Mouse (Mus musculus) forebrain, embryonic 11.5 days (tissue): ENCODE measurements at regions not wholly inside any gene's neighbourhood (a gene's known extent, or its start where the extent isn't known, plus 50 kb on each side); places are given as distances from the start of the nearest gene placed in this dataset.
A peak's percentile ranks its signal among the peaks of the same experiment; 100 is the strongest.

Source experiments
- ATAC-seq: fragments of 200-750 bp; cut with Nextera tagmentation; replicated peaks from 2 replicates; pipeline ENCODE4 v1.8.0; 2017; ENCODE audit warnings: moderate TSS enrichment; ENCODE audit not compliant: low FRiP score
- DNase-seq: peaks from one replicate; pipeline ENCODE4 v3.0.0-alpha.2; 2017; ENCODE audit warnings: low spot score
- H3K27ac ChIP-seq: fragments of 300-500 bp; sonication (generic); 2 replicates; pipeline ENCODE4 v1.5.1; 2014; ENCODE audit warnings: low read depth, low read length
- H3K27me3 ChIP-seq: fragments of 300-500 bp; sonication (generic); 2 replicates; pipeline ENCODE4 v1.6.1; 2014; ENCODE audit warnings: mild to moderate bottlenecking, low read length, mixed read lengths; ENCODE audit not compliant: control insufficient read depth, insufficient read depth
- H3K36me3 ChIP-seq: fragments of 300-500 bp; sonication (generic); 2 replicates; pipeline ENCODE4 v1.6.1; 2014; ENCODE audit warnings: mild to moderate bottlenecking, low read length, moderate library complexity, mixed read lengths; ENCODE audit not compliant: control insufficient read depth, insufficient read depth
- H3K4me1 ChIP-seq: fragments of 300-500 bp; sonication (generic); replicated peaks from 2 replicates; pipeline ENCODE4 v1.6.1; 2014; ENCODE audit warnings: low read length, mixed read lengths; ENCODE audit not compliant: control insufficient read depth, insufficient read depth
- H3K4me2 ChIP-seq: fragments of 300-500 bp; sonication (generic); 2 replicates; pipeline ENCODE4 v1.6.1; 2014; ENCODE audit warnings: low read depth, mild to moderate bottlenecking, low read length, moderate library complexity, mixed read lengths; ENCODE audit not compliant: severe bottlenecking
- H3K4me3 ChIP-seq: fragments of 300-500 bp; sonication (generic); 2 replicates; pipeline ENCODE4 v1.5.1; 2014; ENCODE audit warnings: low read depth, low read length
- H3K9ac ChIP-seq: fragments of 300-500 bp; sonication (generic); 2 replicates; pipeline ENCODE4 v1.6.1; 2014; ENCODE audit warnings: low read length
- H3K9me3 ChIP-seq: fragments of 300-500 bp; sonication (generic); 2 replicates; pipeline ENCODE4 v1.6.1; 2016; ENCODE audit warnings: low read length, mixed read lengths; ENCODE audit not compliant: control insufficient read depth
- WGBS: fragments of 180-500 bp; shearing (Covaris S2); extraction: QIAGEN DNeasy Blood & Tissue Kit; methylation state at CpG from one replicate; pipeline ENCODE4 v1.1.7; 2014; 5-methylcytosine and 5-hydroxymethylcytosine counted together

- H3K9me3 ChIP-seq = no peaks in the 10 kb centered on the region; the same call in 1 of the 2 replicates
- DNase-seq = no peak
- 91% methylated on average over 8 of the region's 8 CpGs for whole genome bisulfite sequencing
These were observed 78.4 kb upstream of the Errfi1 start for GRCm38 (mm10) chr4:150775281-150775680.

GRCm38 (mm10) chr4:150774289-150774914, 79.3 kb upstream of the Errfi1 start:
- Histone ChIP-seq H3K36me3 (no peaks in the 10 kb centered on the region), H3K4me2 (no peak overlapping the region), H3K9me3 (no peaks in the 10 kb centered on the region; the same call in 1 of the 2 replicates), H3K27me3 (no peaks in the 10 kb centered on the region), H3K4me3 (no peak overlapping the region), H3K27ac (no peak overlapping the region), H3K4me1 (no peaks in the 10 kb centered on the region), H3K9ac (no peak overlapping the region)
- DNase-seq (no peak), ATAC-seq (no peak)
- WGBS = 86% methylated on average over 7 of the region's 7 CpGs

More at GRCm38 (mm10) chr4:150775281-150775680, 78.4 kb upstream of the Errfi1 start:
- Histone ChIP-seq H3K27me3 (no peaks in the 10 kb centered on the region), H3K4me1 (no peaks in the 10 kb centered on the region), H3K36me3 (no peaks in the 10 kb centered on the region), H3K9ac (no peak overlapping the region), H3K27ac (no peak overlapping the region), H3K4me2 (no peak overlapping the region), H3K4me3 (no peak overlapping the region)
- no peak for ATAC-seq

GRCm38 (mm10) chr4:150771922-150772651, 81.6 kb upstream of the Errfi1 start:
- Histone ChIP-seq H3K4me2 (no peak overlapping the region), H3K27ac (no peak overlapping the region), H3K4me3 (no peak overlapping the region), H3K9ac (no peak overlapping the region), H3K9me3 (no peaks in the 10 kb centered on the region; the same call in 1 of the 2 replicates), H3K4me1 (no peaks in the 10 kb centered on the region), H3K27me3 (no peaks in the 10 kb centered on the region), H3K36me3 (no peaks in the 10 kb centered on the region)
- DNase-seq (no peak), ATAC-seq (no peak)
- WGBS = 83% methylated on average over 6 of the region's 6 CpGs

DNA sequence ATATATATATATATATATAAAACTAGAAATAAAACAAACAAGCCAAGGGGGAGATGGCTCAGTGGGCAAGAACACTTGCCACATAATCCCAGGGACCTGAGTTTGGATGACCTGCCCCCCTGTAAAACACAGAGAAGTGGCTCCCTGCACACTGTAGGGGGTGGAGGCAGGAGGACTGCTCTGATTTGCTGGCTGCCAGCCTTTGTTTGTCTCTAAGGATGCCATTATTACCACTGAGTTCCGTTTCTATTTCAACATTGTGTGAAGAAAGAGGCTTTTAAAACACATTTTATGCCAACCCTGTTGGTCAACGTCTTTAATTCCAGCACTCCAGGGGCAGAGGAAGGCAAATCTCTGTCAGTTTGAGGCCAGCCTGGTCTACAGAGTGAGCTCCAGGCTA, 82.2 kb upstream of the Errfi1 start:
- Histone ChIP-seq H3K27me3 (no peaks in the 10 kb centered on the region), H3K4me3 (no peak overlapping the region), H3K4me2 (no peak overlapping the region), H3K36me3 (no peaks in the 10 kb centered on the region), H3K9ac (no peak overlapping the region), H3K27ac (no peak overlapping the region), H3K9me3 (no peaks in the 10 kb centered on the region; the same call in 1 of the 2 replicates), H3K4me1 (no peaks in the 10 kb centered on the region)
- DNase-seq (no peak), ATAC-seq (no peak)
- WGBS = 51% methylated on average over 2 of the region's 2 CpGs

DNA sequence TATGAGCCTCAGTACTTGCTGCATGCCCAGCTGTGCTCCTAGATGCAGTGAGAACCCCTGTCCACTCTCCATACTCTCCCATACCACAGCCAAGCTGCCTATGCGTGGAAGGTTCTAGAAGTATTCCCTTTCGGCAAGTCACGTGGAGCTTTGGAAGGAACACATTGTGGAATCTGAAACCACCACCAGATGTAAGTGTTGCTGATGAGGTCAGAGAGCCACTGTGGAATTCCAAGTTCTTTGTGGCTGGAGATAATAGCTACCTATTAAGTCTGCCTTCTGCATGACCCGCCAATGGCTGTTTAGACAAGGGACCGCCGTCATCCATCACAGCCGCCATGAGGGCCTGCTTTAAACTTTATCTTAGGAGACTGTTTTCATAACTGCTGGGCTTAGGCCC, 84.7 kb upstream of the Errfi1 start:
- DNase-seq (no peak), ATAC-seq (no peak)
- WGBS = 74% methylated on average over 7 of the region's 7 CpGs
- Histone ChIP-seq H3K9ac (no peak overlapping the region), H3K9me3 (no peaks in the 10 kb centered on the region; the same call in 1 of the 2 replicates), H3K4me3 (no peak overlapping the region), H3K27ac (no peak overlapping the region), H3K4me1 (no peaks in the 10 kb centered on the region), H3K36me3 (no peaks in the 10 kb centered on the region), H3K27me3 (no peaks in the 10 kb centered on the region), H3K4me2 (no peak overlapping the region)

DNA sequence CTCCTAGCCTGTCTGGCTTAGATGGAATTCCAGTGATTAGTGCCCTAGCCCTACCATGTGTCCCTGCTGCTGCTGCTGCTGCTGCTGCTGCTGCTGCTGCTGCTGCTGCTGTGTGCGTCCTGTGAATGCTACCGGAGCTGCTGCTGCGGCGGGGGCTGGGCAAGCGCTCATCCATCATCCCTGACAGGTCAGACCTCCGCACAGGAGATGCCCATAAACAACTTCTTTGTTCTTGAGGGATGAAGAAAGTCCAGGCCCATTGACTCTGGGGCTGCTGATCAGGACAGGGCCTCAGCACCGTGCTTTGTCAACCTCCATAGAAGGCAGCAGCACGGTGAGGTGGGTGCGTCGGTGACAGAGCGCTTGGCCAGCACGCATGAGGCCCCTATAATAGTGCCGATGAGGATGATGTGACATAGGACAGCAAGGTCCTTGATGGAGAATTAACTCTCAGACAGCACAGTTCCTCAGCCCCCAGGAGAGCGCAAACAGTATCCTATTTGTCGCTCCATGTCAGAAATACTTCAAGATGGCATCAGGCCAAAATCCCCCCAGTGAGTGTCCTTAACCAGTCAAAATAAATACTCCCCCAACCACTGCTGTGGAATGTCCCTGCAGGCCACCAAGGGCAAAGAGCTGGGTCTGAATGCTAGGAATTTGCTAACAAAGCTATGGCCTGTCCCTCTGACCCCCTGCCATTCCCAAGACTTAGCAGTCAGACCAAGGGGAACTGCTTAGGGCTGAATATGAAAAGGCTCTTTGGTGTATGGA, 95.1 kb upstream of the Errfi1 start:
- H3K4me3 ChIP-seq = no peak overlapping the region
- H3K27me3 ChIP-seq = no peaks in the 10 kb centered on the region
- H3K4me1 ChIP-seq = peaks cover 17% of the 10 kb centered on the region; the same call in 1 of the 2 replicates
- no peaks in the 10 kb centered on the region for H3K36me3 ChIP-seq
- WGBS = 12% methylated on average over 15 of the region's 15 CpGs
- H3K9ac ChIP-seq = peak overlapping the region; percentile 30; the same call in 1 of the 2 replicates
- peak overlapping the region; percentile 72 for H3K27ac ChIP-seq
- H3K4me2 ChIP-seq = peak overlapping the region; percentile 31
- no peaks in the 10 kb centered on the region for H3K9me3 ChIP-seq
- ATAC-seq (peak; percentile 67), DNase-seq (peak; percentile 71)

- Histone ChIP-seq H3K27me3 (no peaks in the 10 kb centered on the region), H3K36me3 (no peaks in the 10 kb centered on the region), H3K4me2 (peak overlapping the region; percentile 31), H3K27ac (peak overlapping the region; percentile 72), H3K9ac (peak overlapping the region; percentile 30), H3K4me1 (peaks cover 17% of the 10 kb centered on the region; the same call in 1 of the 2 replicates), H3K4me3 (no peak overlapping the region), H3K9me3 (no peaks in the 10 kb centered on the region)
- DNase-seq = no peak
- 35% methylated on average over 10 of the region's 10 CpGs for WGBS
- peak; percentile 42 for ATAC-seq
These were observed 95.8 kb upstream of the Errfi1 start for GRCm38 (mm10) chr4:150757815-150758426.

- Histone ChIP-seq H3K4me2 (no peak overlapping the region), H3K4me1 (peaks cover 17% of the 10 kb centered on the region; the same call in 1 of the 2 replicates), H3K27ac (no peak overlapping the region), H3K9ac (no peak overlapping the region; the same call in 1 of the 2 replicates), H3K4me3 (no peak overlapping the region), H3K36me3 (no peaks in the 10 kb centered on the region), H3K9me3 (no peaks in the 10 kb centered on the region), H3K27me3 (no peaks in the 10 kb centered on the region)
- ATAC-seq (no peak), DNase-seq (no peak)
- 73% methylated on average over 10 of the region's 10 CpGs for WGBS
These were observed 96.4 kb upstream of the Errfi1 start for GRCm38 (mm10) chr4:150757291-150757741.
